Mouse (Mus musculus): ENCODE measurements at regions not wholly inside any gene's neighbourhood (a gene's known extent, or its start where the extent isn't known, plus 50 kb on each side); places are given as distances from the start of the nearest gene placed in this dataset.
"Not testable (repeated sequence)": the region's sequence is repeated elsewhere in the genome, so short reads cannot be mapped to it uniquely, and the experiment has no call there.

DNA sequence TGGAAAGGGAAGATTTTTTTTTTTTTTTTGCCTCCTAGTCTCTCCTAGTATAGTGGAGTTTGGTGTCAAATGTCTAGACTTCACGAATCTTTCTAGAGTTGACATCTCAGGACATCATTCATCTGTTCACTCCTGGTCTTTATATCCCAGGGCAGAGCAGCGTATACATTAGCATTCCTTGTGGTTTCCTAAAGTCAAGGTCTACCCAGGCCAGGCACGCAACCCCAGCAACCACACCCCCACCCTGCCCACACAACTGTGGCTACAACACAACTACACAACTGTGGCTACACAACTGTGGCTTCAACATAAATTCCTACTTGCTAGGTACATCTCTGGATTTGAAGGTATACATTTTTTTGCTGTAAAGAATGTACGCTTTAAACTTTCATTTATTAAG, 122.2 kb downstream of the Ppp1r3a start:
- DNase-seq (ENCODE audit: low read depth, low spot score) = no peak

DNA sequence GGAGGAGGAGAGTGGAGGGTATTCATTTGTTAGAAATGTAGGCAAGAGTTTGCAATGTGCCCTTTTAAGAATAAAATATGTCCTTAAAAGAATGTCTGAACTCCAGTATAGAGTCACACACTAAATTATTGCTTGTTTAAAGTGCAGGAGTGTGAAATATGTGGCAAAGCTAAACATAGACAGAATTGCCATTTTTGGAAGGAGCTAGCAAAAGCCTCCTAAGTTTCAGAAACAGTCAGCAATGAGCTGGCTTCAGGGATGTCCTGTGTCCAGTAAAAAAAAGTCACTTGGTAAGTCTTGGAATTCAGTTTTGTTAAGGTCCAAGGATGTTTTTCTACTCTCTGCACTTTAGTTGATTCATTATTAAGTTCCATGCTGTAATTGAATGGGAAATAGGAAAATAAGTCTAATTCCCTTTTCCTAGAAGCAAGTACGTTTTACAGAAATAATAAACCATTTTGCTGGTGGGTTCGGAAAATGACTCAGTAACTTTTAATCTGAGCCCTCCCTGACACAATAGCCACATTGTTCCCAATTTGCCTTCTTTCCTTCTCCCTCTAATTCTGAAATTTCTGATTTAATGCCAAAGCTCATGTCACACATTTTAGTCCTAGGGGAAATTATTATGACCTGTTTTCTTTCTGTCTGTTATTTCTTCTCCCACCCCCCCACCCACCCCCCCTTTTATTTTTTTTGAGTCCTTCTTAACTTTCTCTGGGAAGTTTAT, 123.2 kb downstream of the Ppp1r3a start:
- DNase-seq (ENCODE audit: low read depth, low spot score) = no peak

- DNase-seq (ENCODE audit: low read depth, low spot score) = no peak
Observed at GRCm38 (mm10) chr6:14616629-14617028, 138.4 kb downstream of the Ppp1r3a start.

GRCm38 (mm10) chr6:14608076-14608475, 147.0 kb downstream of the Ppp1r3a start:
- DNase-seq (ENCODE audit: low read depth, low spot score) = no peak

GRCm38 (mm10) chr6:14600543-14601249, 154.4 kb downstream of the Ppp1r3a start:
- DNase-seq (ENCODE audit: low read depth, low spot score) = no peak

GRCm38 (mm10) chr6:14596880-14597466, 158.1 kb downstream of the Ppp1r3a start:
- no peak for DNase-seq (ENCODE audit: low read depth, low spot score)

DNA sequence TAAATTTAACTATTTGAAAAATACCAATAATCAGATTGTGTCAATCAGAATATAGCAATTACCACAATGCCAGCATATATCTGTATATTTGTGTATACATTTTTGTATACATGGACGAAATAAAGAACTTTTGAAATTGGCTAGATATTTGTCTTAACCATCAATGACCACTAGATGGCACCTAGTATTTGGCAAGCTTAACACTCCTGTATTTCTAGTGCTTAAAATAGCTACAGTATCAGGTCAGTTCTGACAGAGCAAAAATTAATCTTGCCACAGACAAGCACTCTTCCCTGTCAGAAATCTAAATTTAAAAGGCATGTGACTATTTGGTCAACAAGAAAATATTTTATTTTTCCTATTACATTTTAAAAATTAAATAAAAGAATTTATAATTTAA, 169.2 kb downstream of the Ppp1r3a start:
- DNase-seq (ENCODE audit: low read depth, low spot score) = peak; percentile 28

DNA sequence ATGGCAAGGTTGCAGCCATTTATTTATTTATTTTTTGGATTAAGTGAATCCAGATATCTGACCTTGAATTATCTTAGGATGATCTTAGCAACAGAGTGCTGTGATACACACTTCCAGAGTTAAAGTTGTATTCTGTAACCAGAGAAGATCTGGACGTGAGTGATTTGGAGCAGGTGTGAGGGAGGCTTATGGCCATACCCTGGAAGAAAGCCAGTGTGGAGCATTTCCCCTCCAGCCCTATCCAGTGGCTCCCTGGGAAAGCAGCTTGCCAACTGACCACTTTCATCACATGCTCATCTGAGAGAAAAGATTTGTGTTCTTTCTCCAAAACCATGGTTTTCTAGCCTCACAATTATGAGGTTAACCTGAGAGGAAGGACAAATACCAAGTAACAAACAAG, 171.2 kb downstream of the Ppp1r3a start:
- no peak for DNase-seq (ENCODE audit: low read depth, low spot score)

DNA sequence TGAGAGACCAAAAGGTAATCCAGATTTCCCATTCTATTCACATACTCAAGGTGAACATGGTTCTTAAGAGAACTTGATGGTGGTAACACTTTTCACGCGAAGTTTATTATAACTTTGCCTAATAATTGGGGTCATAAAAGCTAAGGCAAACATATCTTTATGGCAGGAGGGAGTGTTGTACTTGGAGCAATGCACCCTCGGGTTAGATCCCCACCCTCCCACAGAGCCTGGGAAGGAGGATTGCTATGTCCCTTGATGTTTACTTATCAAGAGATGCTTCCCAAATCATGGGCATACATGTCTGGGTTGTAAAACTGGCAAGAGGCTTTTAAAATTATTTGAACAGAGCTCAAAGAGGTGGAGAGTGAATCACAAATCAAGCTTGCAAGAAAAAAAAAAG, 180.5 kb downstream of the Ppp1r3a start:
- no peak for DNase-seq (ENCODE audit: low read depth, low spot score)

DNA sequence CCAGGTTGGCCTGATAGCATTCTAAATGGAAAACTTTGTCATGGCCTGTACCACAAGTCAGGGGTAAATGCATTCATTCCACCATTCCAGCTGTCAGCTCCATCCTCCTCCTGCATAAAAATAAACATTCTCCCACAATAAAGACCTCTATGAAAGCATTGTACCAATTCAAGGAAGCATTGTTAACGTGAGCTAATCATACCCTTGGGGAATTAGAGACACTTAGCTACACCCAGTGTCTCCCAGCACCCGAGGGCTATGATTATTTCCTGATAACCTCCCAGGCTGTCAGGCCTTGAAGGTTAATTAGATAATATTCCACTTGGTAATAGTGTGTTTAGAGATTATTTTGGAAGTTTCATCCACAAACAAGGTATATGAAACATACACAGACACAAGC, 182.1 kb downstream of the Ppp1r3a start:
- DNase-seq (ENCODE audit: low read depth, low spot score) = no peak

DNA sequence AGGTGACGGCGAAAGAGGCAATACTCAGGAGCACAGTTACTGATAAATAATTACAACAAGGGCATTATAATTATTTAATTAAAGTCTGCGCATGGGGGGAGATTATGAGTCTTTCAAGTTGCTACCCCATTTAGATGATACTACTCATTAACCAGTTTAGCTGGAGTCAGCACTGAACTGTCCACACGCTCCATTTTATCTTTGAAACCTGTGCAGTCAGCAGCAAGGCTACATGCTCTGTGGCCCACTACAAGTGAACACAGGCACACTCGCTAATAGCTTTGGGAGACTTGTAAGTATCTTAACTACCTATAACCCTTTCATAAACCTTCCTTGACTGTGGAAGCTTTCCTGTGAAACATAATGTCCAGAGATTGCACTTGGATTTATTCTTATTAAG, 214.7 kb downstream of the Ppp1r3a start:
- DNase-seq (ENCODE audit: low read depth, low spot score) = no peak

DNA sequence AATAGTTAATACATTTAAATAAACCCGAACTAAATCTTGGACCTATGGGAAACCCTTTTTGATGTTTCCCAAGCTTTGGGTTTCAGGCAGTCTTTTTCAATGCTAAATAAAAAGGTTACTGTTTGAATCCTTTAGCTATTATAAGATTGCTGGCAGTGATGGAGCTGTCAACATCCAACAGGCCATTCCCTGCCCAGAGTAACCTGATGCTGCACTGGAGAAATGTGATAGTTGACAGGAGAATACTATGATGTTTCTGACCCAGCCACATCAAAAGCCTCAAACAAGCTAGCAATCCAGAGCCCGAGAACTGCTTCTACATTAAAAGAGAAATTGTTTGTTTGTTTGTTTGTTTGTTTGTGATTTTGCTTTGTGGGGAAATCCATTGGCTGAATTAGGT, 226.0 kb downstream of the Ppp1r3a start:
- DNase-seq (ENCODE audit: low read depth, low spot score) = no peak

DNA sequence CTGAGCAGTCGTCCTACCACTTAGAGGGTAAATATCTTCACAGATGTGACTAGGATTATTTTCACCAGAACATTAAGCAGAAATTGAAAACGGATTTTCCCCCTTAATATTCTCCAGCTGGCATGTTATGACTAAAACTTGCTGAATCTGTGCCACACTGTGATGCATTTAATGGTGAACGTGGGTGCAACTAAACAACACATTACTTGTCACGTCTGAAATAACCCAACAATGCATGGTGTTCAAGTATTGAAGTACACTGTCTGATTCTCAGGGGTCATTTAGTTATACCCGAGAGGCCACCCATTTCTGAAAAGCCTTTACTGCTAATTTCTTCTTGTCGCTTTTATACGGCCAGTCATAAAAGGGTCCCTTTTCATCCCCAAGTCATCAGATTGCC, 226.5 kb downstream of the Ppp1r3a start:
- no peak for DNase-seq (ENCODE audit: low read depth, low spot score)

- DNase-seq (ENCODE audit: low read depth, low spot score) = no peak
Observed at GRCm38 (mm10) chr6:14522742-14523141, 232.3 kb downstream of the Ppp1r3a start.

GRCm38 (mm10) chr6:14521321-14521720, 233.8 kb downstream of the Ppp1r3a start:
- no peak for DNase-seq (ENCODE audit: low read depth, low spot score)

GRCm38 (mm10) chr6:14504171-14504570, 250.9 kb downstream of the Ppp1r3a start:
- DNase-seq (ENCODE audit: low read depth, low spot score) = no peak

DNA sequence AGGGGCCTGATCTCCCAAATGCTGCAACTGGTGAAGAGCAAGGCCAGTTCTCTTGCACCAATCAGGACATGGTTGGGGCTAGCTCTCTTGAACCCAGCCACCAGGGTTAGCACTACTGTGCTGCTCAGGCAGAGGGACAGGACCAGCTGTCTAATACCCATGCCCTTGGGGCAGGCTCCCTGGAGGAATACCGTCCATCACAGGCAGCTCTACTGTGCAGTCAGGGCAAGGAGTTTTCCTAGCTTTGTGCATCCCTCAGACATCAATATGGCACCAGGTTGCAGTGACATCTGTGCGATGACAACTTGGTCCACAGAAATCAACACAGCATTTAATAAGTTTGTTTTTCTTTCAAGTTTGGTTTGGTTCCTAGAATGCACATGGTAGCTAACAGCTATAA, 254.4 kb downstream of the Ppp1r3a start:
- no peak for DNase-seq (ENCODE audit: low read depth, low spot score)

DNA sequence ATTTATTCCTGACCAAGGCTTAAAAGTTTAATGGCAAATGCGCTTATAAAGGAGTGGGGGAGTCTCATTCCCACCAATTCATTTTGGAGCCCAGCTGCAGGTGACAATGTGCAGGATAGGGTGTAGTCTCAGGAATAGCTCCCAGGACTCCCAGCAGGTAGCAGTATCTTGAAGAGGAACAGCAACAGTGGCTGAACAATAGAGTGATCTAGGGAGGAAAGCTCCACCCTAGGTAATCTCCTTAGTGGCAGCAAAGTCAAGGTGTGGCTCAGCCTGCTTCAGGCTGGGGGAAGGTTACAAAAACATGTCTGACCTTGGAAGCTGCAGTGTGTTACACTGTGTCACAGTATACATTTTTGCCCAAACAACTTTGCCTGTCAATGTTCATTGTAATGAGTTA, 255.2 kb downstream of the Ppp1r3a start:
- not testable (repeated sequence) for DNase-seq (ENCODE audit: low read depth, low spot score)

DNA sequence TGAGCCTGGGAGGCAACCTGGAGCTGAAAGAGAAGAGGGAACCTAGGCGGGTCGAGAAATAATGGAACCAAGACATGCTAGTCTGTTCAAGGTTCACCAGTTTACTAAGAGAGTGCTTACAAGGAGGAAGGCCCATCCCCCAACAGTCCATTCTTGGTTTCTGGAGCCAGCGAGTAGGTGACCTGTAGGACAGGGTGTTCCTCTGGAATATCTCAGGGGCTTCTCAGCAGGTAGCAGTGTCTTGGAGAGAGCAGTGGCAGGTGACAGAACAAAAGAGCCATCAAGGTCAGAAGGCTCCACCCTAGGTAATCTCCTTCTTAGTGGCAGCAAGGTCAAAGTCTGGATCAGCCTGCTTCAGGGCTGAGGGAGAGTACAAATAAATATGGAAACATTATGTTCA, 268.4 kb downstream of the Ppp1r3a start:
- DNase-seq (ENCODE audit: low read depth, low spot score) = not testable (repeated sequence)

DNA sequence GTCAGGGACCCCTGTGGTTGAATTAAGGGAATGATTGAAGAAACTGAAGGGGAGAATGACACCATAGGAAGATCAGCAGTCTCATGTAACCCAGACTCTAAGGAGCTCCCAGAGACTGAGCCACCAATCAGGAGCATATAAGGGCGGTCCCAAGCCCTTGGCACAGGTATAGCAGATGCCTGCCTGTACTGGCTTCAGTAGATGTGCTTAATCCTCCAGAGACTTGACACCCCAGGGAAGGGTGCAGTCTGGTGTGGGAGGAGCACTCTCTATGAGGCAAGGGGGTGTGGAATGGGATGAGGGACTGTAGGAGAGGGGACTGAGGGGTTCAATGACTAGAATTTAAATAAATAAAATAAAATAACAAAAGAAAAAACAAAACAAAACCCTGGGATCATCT, 298.7 kb downstream of the Ppp1r3a start:
- DNase-seq (ENCODE audit: low read depth, low spot score) = no peak

- DNase-seq (ENCODE audit: low read depth, low spot score) = not testable (repeated sequence)
Observed at GRCm38 (mm10) chr6:14453321-14453720, 301.8 kb downstream of the Ppp1r3a start.

DNA sequence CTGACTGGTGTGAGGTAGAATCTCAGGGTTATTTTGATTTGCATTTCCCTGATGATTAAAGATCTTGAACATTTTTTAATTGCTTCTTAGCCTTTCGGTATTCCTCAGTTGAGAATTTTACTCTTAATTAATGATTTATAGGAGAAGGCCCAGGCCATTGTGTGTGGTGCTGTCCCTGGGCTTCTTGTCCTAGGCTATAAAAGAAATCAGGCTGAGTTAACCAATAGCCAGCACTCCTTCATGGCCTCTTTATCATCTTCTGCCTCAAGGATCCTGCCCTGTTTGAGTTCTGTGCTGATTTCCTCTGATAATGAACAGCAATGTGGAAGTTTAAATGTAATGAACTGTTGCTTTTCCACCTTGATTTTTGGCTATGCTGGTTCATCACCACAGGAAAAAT, 323.3 kb downstream of the Ppp1r3a start:
- no peak for DNase-seq (ENCODE audit: low read depth, low spot score)

- no peak for DNase-seq (ENCODE audit: low read depth, low spot score)
Observed at GRCm38 (mm10) chr6:14409772-14410171, 345.3 kb downstream of the Ppp1r3a start.

All from retina, adult 2 months (tissue).